Mouse (Mus musculus): ENCODE results near the gene Cryzl2.

- TF ChIP-seq POLR2A (IDR thresholded peaks at IDR 0.05; ENCODE audit: borderline replicate concordance, extremely low read depth, insufficient read depth, insufficient read length, poor library complexity, severe bottlenecking) (no peak), CTCF (IDR thresholded peaks at IDR 0.05; ENCODE audit: borderline replicate concordance, extremely low read depth, insufficient read depth, insufficient read length) (no peak)
Observed at GRCm38 (mm10) chr1:157447142-157447541, 11.2 kb upstream of the Cryzl2 start.
